Mouse (Mus musculus) monocyte, adult 59 days (primary cell): Measurements from ENCODE around the gene Gm11564. TPM values are rescaled to one million over a fixed set of nuclear protein-coding genes. Genes with fewer than 3 reads are reported as not detected.

Experiments used
- total RNA-seq, 2 experiments: library from RNA; stranded (reverse); gene quantifications; one replicate each; pipeline ENCODE4 v1.2.4; 2023

The Gm11564 gene
- not detected for total RNA-seq

DNA sequence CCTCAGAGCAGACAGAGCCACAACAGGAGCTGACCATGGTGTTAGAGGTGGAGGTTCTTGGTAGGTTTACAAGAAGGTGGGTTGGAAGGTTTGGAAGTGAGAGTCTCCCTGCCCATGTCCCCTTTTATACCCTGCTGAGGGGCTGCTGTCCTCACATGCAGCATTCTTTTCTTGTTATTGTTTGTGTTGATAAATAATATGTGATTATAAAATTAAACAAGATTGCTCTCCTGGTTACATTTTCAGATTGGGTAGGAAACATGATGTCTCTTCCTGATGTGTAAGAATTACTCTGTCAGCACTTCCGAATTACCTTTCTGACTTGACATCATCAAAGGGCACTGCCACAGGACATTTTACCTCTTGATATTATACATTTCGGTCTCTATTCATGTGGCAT, at the start of gene Gm11564:
Gene Gm11564, minus strand, starts transcription at position 101 of the 400 bp plus-strand sequence.

DNA sequence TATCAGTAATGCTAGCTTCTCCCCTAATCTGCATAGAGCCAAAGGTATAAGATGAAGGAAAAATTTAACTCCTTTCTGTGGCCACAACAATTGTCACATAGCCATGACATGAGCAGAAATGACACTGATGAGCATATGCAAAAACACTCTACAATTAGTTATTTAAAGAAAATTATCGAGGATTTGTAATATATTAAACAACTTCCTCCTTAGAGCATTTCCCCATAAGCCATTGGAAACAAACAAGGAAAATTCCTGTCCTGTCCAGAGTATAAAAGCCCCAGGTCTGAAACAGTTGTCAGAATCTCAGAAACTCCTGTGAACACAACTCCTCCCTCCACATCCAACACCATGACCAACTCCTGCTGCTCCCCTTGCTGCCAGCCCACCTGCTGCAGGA, 48.7 kb upstream of the Gm11564 start, which contains the start of gene Gm11559:
Gene Gm11559, plus strand, starts transcription at position 301 of the 400 bp plus-strand sequence.

DNA sequence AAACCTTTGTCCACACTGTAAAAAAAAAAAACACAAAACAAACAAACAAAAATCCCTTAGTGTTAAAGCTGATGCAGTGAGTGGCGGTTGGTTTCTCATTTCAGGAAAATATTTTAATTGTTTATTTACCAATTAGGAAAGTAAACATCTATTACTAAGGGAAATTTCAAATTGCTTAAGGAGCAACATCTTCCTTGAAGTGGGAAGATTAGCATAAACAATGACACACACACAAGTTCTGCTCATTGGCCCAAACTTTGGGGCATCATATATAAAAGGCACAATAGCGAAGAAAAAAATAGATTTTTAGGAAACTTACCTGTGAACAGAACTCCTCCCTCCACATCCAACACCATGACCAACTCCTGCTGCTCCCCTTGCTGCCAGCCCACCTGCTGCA, 42.2 kb upstream of the Gm11564 start, which contains the start of gene Gm11568:
Gene Gm11568, plus strand, starts transcription at position 301 of the 400 bp plus-strand sequence.

DNA sequence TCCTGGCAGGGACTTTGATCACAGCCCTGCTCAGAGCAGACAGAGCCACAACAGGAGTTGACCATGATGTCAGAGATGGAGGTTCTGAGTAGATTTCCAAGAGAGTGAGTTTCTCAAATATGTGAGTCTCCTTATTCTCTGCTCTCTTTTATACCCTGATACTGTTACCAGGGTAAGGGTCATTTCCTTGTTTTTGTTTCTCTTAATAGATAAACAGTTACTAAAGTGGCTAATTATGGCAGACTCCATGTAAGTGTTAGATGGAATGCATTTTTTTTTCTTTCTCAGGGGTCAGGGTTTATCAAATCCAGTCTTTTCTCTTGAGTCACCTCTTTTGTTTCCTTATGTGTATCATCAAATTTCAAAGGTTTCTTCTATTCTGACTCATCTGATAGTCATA, 36.0 kb upstream of the Gm11564 start, which contains the start of gene Krtap4-16:
Gene Krtap4-16, minus strand, starts transcription at position 101 of the 400 bp plus-strand sequence.

DNA sequence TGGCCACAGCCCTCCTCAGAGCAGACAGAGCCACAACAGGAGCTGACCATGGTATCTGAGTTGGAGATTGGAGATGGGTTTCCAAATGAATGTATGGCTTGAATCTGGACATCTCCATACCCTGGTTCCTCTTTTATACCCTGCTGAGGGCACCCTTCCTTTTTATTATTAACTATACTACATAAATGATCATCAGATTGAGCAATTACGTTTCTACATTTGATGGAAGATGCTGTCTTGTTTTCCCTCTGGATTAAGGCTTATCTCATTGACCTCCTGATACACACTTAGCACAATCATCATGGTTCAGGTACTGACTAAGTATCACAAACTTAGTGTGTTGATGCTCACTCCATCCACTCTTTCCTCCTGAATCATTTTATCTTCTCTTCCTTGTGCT, 22.5 kb upstream of the Gm11564 start, which contains the start of gene 2300003K06Rik:
Gene 2300003K06Rik, minus strand, starts transcription at position 101 of the 400 bp plus-strand sequence.

GRCm38 (mm10) chr11:99809792-99810191, 5.7 kb downstream of the Gm11564 start, which contains the start of gene Krtap4-13:
Gene Krtap4-13, minus strand, starts transcription at chr11:99809892.

DNA sequence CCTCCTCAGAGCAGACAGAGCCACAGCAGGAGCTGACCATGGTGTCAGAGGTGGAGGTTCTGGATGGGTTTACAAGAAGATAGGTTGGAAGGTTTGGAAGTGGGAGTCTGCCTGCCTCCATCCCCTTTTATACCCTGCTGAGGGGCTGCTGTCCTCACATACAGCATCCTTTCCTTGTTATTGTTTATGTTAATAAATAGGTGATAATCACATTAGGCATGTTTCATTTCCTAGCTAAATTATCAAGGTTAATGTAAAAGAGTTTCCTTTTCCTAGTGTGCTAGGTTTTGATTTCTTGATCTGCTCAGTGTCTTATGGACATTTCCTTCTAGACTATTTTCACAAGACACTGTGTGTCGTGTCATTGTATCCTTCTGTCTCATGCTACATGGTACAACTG, 11.1 kb downstream of the Gm11564 start, which contains the start of gene Gm11554:
Gene Gm11554, minus strand, starts transcription at position 101 of the 400 bp plus-strand sequence.

DNA sequence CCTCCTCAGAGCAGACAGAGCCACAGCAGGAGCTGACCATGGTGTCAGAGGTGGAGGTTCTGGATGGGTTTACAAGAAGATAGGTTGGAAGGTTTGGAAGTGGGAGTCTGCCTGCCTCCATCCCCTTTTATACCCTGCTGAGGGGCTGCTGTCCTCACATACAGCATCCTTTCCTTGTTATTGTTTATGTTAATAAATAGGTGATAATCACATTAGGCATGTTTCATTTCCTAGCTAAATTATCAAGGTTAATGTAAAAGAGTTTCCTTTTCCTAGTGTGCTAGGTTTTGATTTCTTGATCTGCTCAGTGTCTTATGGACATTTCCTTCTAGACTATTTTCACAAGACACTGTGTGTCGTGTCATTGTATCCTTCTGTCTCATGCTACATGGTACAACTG, 16.6 kb downstream of the Gm11564 start, which contains the start of gene Gm11569:
Gene Gm11569, minus strand, starts transcription at position 101 of the 400 bp plus-strand sequence.

DNA sequence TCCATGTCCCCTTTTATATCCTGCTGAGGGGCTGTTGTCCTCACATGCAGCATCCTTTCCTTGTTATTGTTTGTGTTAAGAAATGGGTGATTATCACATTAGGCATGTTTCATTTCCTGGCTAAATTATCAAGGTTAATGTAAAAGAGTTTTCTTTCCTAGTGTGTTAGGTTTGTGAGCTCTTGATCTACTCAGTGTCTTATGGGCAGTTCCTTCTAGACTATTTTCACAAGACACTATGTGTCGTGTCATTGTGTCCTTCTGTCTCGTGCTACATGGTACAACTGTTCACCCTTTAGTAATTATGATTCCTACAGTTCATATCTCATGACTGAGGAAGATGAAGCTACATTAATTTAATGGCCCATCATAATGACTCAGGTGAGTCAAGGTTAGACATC, 22.1 kb downstream of the Gm11564 start, which contains the start of gene Gm11596:
Gene Gm11596, minus strand, starts transcription at position 101 of the 400 bp plus-strand sequence.

DNA sequence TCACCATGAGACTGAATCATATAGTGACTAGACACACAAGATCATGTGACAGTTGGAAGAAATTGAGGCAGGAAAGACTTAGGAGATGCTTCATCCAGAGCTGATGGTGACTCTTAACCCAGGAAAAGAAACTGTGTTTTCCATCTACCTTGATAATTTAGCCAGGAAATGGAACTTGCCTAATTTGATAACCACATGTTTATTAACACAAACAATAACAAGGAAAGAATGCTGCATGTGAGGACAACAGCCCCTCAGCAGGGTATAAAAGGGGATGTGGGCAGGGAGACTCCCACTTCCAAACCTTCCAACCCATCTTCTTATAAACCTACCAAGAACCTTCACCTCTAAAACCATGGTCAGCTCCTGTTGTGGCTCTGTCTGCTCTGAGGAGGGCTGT, 30.6 kb downstream of the Gm11564 start, which contains the start of gene Krtap4-9:
Gene Krtap4-9, plus strand, starts transcription at position 301 of the 400 bp plus-strand sequence.

DNA sequence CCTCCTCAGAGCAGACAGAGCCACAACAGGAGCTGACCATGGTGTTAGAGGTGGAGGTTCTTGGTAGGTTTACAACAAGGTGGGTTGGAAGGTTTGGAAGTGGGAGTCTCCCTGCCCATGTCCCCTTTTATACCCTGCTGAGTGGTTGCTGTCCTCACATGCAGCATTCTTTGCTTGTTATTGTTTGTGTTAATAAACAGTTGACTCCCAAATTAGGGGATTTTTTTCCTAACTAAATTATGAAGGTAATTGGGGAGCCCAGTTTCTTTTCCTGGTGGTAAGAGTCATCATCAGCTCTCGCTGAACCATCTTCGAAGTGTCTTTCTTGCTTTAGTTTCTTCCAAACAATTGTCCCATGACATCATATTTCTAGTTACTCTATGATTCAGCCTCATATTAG, 34.9 kb downstream of the Gm11564 start, which contains the start of gene Krtap4-8:
Gene Krtap4-8, minus strand, starts transcription at position 101 of the 400 bp plus-strand sequence.

DNA sequence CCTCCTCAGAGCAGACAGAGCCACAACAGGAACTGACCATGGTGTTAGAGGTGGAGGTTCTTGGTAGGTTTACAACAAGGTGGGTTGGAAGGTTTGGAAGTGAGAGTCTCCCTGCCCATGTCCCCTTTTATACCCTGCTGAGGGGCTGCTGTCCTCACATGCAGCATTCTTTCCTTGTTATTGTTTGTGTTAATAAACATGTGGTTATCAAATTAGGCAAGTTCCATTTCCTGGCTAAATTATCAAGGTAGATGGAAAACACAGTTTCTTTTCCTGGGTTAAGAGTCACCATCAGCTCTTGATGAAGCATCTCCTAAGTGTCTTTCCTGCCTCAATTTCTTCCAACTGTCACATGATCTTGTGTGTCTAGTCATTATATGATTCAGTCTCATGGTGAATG, 42.7 kb downstream of the Gm11564 start, which contains the start of gene Gm11595:
Gene Gm11595, minus strand, starts transcription at position 101 of the 400 bp plus-strand sequence.

Other genes with a start within 250 kb of the Gm11564 start
- gene Krtap3-1, start 249.0 kb downstream of the Gm11564 start, total RNA-seq: not detected
- not detected for gene Krtap1-5, start 234.7 kb downstream of the Gm11564 start, total RNA-seq
- gene Krtap1-4, start 232.0 kb downstream of the Gm11564 start, total RNA-seq: not detected
- gene Krtap1-3, start 224.3 kb downstream of the Gm11564 start, total RNA-seq: not detected
- gene Krtap9-3, start 217.6 kb downstream of the Gm11564 start, total RNA-seq: not detected
- not detected for gene Gm11938, start 212.4 kb downstream of the Gm11564 start, total RNA-seq
- gene Gm11937, start 205.5 kb downstream of the Gm11564 start, total RNA-seq: not detected
- not detected for gene Krtap2-4, start 200.8 kb downstream of the Gm11564 start, total RNA-seq
- gene Gm11562, start 195.2 kb downstream of the Gm11564 start, total RNA-seq: not detected
- gene Krtap4-1, start 187.4 kb downstream of the Gm11564 start, total RNA-seq: not detected
- not detected for gene Krtap4-2, start 180.6 kb downstream of the Gm11564 start, total RNA-seq
- gene Krtap4-7, start 171.6 kb downstream of the Gm11564 start, total RNA-seq: not detected
- not detected for gene Gm11555, start 165.4 kb downstream of the Gm11564 start, total RNA-seq
- gene Gm11563, start 156.7 kb downstream of the Gm11564 start, total RNA-seq: not detected
- gene Krtap4-6, start 149.7 kb downstream of the Gm11564 start, total RNA-seq: not detected
- gene Gm14190, start 124.9 kb downstream of the Gm11564 start, total RNA-seq: not detected
- not detected for gene Gm14180, start 81.4 kb downstream of the Gm11564 start, total RNA-seq
- gene Gm11595, start 42.8 kb downstream of the Gm11564 start, total RNA-seq: not detected
- not detected for gene Krtap4-8, start 35.0 kb downstream of the Gm11564 start, total RNA-seq
- gene Krtap4-9, start 30.5 kb downstream of the Gm11564 start, total RNA-seq: not detected
- gene Gm11596, start 22.2 kb downstream of the Gm11564 start, total RNA-seq: not detected
- not detected for gene Gm11569, start 16.7 kb downstream of the Gm11564 start, total RNA-seq
- gene Gm11554, start 11.2 kb downstream of the Gm11564 start, total RNA-seq: not detected
- not detected for gene Krtap4-13, start 5.8 kb downstream of the Gm11564 start, total RNA-seq
- not detected for gene 2300003K06Rik, start 22.4 kb upstream of the Gm11564 start, total RNA-seq
- not detected for gene Krtap4-16, start 35.9 kb upstream of the Gm11564 start, total RNA-seq
- not detected for gene Gm11568, start 42.3 kb upstream of the Gm11564 start, total RNA-seq
- gene Gm11559, start 48.8 kb upstream of the Gm11564 start, total RNA-seq: not detected
- not detected for gene Krtap9-1, start 57.7 kb upstream of the Gm11564 start, total RNA-seq
- not detected for gene Gm11567, start 63.5 kb upstream of the Gm11564 start, total RNA-seq
- gene Krtap31-1, start 92.3 kb upstream of the Gm11564 start, total RNA-seq: not detected
- gene Gm11565, start 99.1 kb upstream of the Gm11564 start, total RNA-seq: not detected
- not detected for gene Krtap31-2, start 120.6 kb upstream of the Gm11564 start, total RNA-seq
- not detected for gene Krtap9-5, start 132.8 kb upstream of the Gm11564 start, total RNA-seq
- gene Krtap29-1, start 163.4 kb upstream of the Gm11564 start, total RNA-seq: not detected
- gene Krtap16-1, start 170.9 kb upstream of the Gm11564 start, total RNA-seq: not detected
- gene Krtap17-1, start 178.3 kb upstream of the Gm11564 start, total RNA-seq: not detected
- gene Krt33a, start 200.5 kb upstream of the Gm11564 start, total RNA-seq: not detected
- not detected for gene Krt33b, start 214.2 kb upstream of the Gm11564 start, total RNA-seq
- gene Krt34, start 225.9 kb upstream of the Gm11564 start, total RNA-seq: not detected
- not detected for gene Krt31, start 234.9 kb upstream of the Gm11564 start, total RNA-seq